Mouse (Mus musculus): ENCODE results near the gene Sirpa.
A peak's percentile ranks its signal among the peaks of the same experiment; 100 is the strongest.

Sirpa gene

DNA sequence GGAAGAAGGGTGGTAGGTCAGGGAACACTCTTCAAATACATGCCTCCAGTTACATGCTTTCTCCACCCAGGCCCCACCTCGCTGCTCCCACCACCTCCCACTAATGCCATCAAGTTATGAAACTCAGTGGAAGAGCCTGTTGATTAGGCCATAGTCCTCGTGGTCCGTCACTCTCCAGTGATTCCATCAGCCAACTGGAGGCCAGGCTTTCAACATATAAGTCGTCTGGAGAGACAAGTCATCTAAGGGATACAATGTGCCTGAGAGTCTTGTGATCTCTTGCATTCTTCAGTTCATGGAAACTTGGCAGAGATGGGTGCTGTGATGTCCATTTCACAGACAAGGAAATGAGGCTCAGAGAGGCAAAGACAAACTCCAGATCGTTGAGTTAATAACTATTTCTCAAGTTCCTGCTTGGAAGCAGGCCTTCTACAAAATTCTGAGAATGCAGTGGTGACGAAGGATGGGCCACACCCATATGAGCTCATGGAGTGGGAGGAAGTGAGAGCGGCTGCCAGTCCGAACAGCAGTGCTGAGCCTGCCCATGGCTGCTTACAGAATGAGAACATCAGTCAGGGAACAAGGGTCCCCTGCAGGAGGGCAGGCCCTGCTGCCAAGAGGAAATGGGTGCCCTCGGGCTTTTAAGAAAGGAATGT, 40.6 kb downstream of the Sirpa start:
- DNase-seq (ENCODE audit: low spot score in 2 of 2): peak; percentile 60 to 73

DNA sequence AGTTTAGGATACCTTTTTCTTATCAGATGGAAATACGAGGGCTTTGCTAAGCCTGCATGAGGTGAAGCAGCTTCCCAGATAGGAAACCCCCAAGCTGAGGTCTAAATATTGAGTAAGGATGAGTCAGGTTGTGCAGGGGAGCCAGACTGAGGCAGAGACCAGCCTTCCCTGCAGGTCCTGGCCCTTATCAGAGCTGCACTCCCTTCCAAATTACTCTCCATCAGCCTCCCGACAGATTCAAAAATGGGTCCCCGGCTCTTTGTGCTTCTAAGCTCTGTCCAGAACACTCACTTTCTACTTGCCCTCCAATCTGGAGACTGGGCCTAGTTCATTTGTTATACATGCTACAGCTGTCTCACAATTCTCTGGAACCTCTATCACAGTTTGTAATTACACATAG, 41.3 kb downstream of the Sirpa start:
- DNase-seq (ENCODE audit: low spot score in 2 of 2): peak in 1 of 2 experiments; percentile 20

- no peak for DNase-seq (ENCODE audit: low spot score in 2 of 2)
These were observed 60.0 kb downstream of the Sirpa start for GRCm38 (mm10) chr2:129652616-129653015.

DNA sequence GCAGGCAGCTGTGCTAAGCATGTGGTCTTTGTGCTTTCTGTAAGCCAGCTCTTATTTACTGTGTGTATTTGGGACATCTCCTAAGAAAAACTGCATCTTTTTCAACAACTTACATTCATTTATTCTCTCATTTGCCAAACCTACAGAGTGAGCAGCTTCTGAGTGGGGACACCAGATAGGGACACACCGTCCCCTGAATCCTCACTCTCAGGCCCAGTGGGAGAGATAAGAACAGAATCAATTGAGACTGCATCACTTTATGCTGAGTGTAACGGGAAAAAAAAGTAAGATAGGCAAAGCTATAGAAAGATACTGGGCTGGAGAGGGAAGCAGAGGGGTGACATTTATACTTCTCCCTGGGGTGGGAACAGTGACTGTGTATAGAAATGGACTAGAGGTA, 61.0 kb downstream of the Sirpa start:
- DNase-seq (ENCODE audit: low spot score in 2 of 2): no peak

GRCm38 (mm10) chr2:129654233-129654950, 61.8 kb downstream of the Sirpa start:
- no peak for DNase-seq (ENCODE audit: low spot score in 2 of 2)

DNA sequence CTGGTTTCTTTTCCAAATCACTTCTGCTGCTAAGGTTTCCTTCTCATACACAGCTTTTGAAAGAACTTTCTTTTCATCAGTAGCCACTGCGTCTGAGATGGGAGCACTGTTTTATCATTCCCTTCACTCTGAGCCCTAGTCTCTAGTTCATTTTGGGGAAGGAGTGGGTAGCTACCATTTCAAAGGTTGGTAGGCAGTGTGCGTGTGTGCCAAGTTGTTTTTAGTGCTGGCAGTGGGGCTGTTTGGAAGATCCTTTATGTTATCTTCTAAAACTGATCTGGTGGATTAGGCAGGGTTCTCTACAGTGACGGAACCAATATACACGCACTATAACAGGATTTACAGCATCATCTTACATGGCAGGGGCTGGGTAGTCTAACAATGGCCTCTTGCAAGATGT, 62.4 kb downstream of the Sirpa start:
- no peak for DNase-seq (ENCODE audit: low spot score in 2 of 2)

DNA sequence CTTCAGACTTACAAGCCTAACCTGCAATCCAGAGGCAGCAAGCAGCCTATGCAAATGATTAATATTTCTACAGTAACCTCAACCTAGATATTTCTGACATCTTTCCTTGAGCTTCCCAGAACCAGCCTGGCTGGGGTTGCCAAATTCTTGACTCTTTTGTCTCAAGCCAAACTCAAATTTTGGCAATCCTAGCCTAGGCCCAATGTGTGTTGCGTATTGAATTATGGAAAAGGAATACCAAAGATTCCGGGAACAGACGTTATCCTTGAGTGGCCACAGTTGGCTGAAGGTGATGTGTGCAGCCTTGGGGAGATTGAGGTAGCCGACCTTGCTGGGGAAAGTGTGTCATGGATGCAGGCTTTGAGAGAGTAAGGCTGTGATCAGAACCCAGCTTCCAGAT, 66.2 kb downstream of the Sirpa start:
- DNase-seq (ENCODE audit: low spot score in 2 of 2): no peak

DNA sequence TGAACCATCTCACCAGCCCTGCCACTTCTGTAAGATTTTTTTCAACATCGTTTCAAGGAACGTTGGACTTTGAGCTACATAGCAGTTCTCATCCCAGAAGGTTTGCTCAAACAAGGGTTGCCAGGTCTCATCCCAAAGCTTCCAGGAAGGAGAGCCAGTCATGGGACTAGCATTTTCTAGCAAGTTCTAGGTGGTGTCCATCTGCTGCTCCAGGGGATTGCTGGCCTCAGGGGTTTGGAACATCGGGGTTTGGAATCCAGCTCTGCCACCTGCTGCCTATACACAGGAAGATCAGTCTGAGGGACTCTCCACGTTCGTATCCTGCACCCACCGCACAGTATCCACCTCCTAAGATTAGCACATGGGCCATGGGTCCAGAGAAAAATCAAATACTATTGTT, 67.4 kb downstream of the Sirpa start:
- DNase-seq (ENCODE audit: low spot score in 2 of 2): peak in 1 of 2 experiments; percentile 33

- no peak for DNase-seq (ENCODE audit: low spot score in 2 of 2)
These were observed 69.8 kb downstream of the Sirpa start for GRCm38 (mm10) chr2:129662484-129662883.

DNA sequence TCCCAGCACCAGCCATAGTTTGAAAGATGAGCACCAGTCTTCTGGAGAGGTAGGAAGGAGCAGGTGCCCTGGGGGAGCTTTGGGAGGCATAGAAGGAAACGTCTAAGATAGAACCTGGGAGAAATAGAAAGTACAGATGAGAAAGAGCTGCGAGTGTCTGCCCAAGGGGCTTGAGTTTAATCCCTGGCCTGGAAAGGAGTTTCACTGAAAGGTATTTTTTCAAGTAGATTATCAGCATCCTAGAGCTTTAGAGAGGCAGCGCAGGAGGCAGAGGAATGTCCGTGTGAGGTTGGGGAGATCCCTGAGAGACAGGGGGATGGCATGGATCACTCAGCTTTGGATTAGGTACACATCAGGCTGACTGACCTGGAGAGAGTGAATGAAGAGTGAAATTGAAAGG, 79.3 kb downstream of the Sirpa start:
- no peak for DNase-seq (ENCODE audit: low spot score in 2 of 2)

DNA sequence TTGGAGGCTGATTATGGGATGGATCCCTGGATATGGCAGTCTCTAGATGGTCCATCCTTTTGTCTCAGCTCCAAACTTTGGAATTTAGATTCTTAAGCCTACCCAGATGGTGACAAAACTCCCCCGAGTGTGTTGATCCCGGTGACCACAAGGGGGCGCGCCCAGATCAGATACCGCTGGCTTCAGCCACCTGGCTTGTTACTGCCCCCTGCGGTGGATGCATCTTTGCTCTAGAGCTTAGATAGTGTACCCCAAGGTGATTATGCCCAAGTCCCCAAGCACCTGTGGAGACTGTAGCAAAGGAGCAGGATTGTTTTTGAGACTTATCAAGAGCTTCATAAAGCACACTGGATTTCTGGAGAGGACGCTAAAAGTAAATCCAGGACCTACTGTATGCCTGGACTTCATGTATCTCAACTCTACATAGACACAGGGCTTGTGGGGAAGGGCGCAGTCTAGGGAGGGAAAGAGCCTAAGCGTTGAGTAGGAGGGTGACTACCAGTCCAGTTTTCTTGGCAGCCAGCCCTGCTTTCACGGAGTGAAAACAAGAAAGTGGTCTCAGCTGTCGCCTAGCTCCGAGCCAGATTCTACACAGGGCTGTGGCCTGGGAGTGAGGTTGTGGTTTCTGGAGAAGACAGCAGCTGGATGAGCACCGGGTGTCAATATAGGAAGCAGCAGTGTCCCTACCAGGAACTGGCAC, 82.5 kb downstream of the Sirpa start:
- peak; percentile 70 to 86 for DNase-seq (ENCODE audit: low spot score in 2 of 2)

- peak; percentile 46 to 52 for DNase-seq (ENCODE audit: low spot score in 2 of 2)
These were observed 85.0 kb downstream of the Sirpa start for GRCm38 (mm10) chr2:129677664-129678063.

DNA sequence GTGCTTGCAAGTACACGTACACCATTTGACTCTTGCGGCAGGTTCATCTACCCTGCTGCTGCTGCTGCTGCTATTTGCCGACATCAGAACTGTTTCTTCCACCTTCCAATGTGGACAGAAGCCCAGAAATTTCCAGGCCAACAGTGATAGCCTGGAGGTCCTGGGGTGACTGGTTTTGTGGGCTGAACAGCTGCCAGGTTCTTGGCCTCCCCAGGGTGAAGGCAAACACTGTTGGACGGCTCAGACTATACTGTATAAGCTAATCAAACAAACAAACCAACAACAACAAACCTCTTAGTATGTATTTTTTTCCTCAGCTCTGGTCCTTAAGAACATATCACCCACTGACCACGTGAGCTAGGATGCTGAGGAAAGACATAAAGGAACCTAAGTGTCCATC, 86.4 kb downstream of the Sirpa start:
- DNase-seq (ENCODE audit: low spot score in 2 of 2): no peak

DNA sequence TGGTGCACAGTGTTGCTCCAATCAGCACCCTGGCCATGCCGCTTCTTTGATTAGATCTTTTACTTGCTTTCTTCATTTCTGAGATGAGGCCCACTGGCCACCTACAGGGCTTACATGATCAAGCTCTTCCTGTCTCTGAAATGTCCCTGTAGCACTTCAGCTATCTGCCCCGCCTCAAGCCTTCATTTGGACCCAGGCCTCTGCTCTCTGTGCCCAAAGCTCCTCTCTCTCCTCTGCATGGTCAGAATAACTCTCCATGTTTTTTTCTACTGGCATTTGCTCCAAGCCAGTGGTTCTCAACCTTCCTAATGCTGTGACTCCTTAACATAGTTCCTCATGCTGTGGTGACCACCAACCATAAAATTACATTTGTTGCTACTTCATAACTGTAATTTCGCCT, 87.6 kb downstream of the Sirpa start:
- DNase-seq (ENCODE audit: low spot score in 2 of 2): no peak

All from right cerebral cortex, postnatal 10 days (tissue).